Mouse (Mus musculus) lung, postnatal 0 days (tissue): ENCODE measurements around the gene Smc5. TPM values are rescaled to one million over a fixed set of nuclear protein-coding genes. Genes with fewer than 3 reads are reported as not detected.

Source experiments
- ATAC-seq: fragments of 200-750 bp; cut with Nextera tagmentation; 2 replicates; pipeline ENCODE4 v1.8.0; 2017; ENCODE audit warnings: moderate library complexity
- DNase-seq: peaks from one replicate; pipeline ENCODE4 v3.0.0-alpha.2; 2016; ENCODE audit warnings: low spot score
- H3K27ac ChIP-seq: fragments of 300-500 bp; sonication (generic); 2 replicates; pipeline ENCODE4 v1.5.1; 2014; ENCODE audit warnings: antibody characterized with exemption, mild to moderate bottlenecking, low read length, mixed read lengths
- H3K27me3 ChIP-seq: fragments of 300-500 bp; sonication (generic); replicated peaks from 2 replicates; pipeline ENCODE4 v1.6.1; 2014; ENCODE audit warnings: low read length, mixed read lengths; ENCODE audit not compliant: insufficient read depth
- H3K36me3 ChIP-seq: fragments of 300-500 bp; sonication (generic); 2 replicates; pipeline ENCODE4 v1.6.1; 2014; ENCODE audit warnings: low read length, mixed read lengths; ENCODE audit not compliant: insufficient read depth
- H3K4me1 ChIP-seq: fragments of 300-500 bp; sonication (generic); 2 replicates; pipeline ENCODE4 v1.6.1; 2014; ENCODE audit warnings: antibody characterized with exemption, low read depth, low read length, mixed read lengths; ENCODE audit not compliant: insufficient read depth
- H3K4me2 ChIP-seq: fragments of 300-500 bp; sonication (generic); replicated peaks from 2 replicates; pipeline ENCODE4 v1.6.1; 2014; ENCODE audit warnings: low read depth, mild to moderate bottlenecking, low read length, moderate library complexity, mixed read lengths
- H3K4me3 ChIP-seq: fragments of 300-500 bp; sonication (generic); 2 replicates; pipeline ENCODE4 v1.5.1; 2014; ENCODE audit warnings: low read depth, low read length
- H3K9ac ChIP-seq: fragments of 300-500 bp; sonication (generic); replicated peaks from 2 replicates; pipeline ENCODE4 v1.6.1; 2014; ENCODE audit warnings: low read depth, mild to moderate bottlenecking
- H3K9me3 ChIP-seq: fragments of 300-500 bp; sonication (generic); 2 replicates; pipeline ENCODE4 v1.6.1; 2016; ENCODE audit warnings: low read length, mixed read lengths
- CTCF ChIP-seq: IDR thresholded peaks from 2 replicates; pipeline ENCODE4 v1.5.1; 2016; ENCODE audit warnings: antibody characterized with exemption, mild to moderate bottlenecking
- EP300 ChIP-seq: IDR thresholded peaks from 2 replicates; pipeline ENCODE4 v1.6.1; 2016; ENCODE audit warnings: antibody characterized with exemption, mild to moderate bottlenecking, control low read depth
- WGBS: fragments of 180-500 bp; shearing (Covaris S2); extraction: QIAGEN DNeasy Blood & Tissue Kit; methylation state at CpG from one replicate; pipeline ENCODE4 v1.1.7; 2014; 5-methylcytosine and 5-hydroxymethylcytosine counted together
- polyA plus RNA-seq: library from polyadenylated mRNA; unstranded; fragments of >200 nt; fragmentation: Nextera tagmentation; extraction: Ambion mirVana; gene quantifications from 2 replicates; pipeline ENCODE4 v1.2.1, GENCODE M21; 2015

Smc5 gene
- polyA plus RNA-seq: 12.9 and 14.1 TPM in 2 replicates

DNA sequence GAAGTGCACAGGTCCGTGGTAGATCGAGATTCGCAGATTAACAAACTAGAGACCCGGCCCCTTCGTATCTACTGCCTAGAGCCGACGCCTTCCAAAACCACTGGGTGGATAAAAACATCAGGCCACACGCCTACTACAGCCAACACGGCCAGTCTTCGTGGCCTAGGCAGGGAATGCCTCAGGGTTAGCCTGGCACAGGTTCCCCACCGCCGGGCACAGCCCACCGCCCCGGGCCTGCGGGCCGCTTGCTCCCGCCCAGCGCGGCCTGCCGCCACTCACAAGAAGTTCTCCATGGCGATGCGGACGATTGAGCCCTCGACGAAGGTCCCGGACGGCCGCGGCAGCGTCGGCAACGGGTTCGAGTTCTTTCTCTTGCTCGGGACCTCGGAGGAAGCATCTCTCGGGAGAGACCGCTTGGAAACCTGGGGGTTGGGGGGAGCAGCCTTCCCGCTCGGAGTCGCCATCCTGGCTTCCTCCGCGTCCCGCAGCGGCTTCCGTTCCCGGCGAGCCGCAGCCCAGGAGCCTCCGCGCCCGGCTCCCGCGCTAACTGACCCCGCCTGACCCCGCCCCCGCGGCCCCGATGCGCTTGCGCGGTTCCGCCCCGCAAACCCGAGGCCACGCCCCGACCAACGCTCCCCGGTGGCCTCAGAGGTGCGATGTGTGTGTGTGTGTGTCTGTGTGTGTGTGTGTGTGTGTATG, at the start of gene Smc5:
Gene Smc5 (minus strand): TSS at position 543 of the 699 bp plus-strand sequence.
- Histone ChIP-seq H3K4me3 (peak within 1 kb of the TSS; percentile 91), H3K4me1 (peaks cover 6% of the 10 kb centered on the region; the same call in 1 of the 2 replicates), H3K9me3 (no peaks in the 10 kb centered on the region), H3K9ac (peak within 1 kb of the TSS; percentile 84), H3K36me3 (no peaks in the 10 kb centered on the region), H3K27ac (peak within 1 kb of the TSS; percentile 66), H3K4me2 (peak within 1 kb of the TSS; percentile 82), H3K27me3 (no peaks in the 10 kb centered on the region)
- DNase-seq (peak; percentile 83), ATAC-seq (peak; percentile 98)
- 0 out of 2 replicates have a peak, but pooled peaks have one; percentile 12 for TF ChIP-seq CTCF
- no peak for TF ChIP-seq EP300
- under 1% methylated on average over 57 of the region's 69 CpGs for WGBS

DNA sequence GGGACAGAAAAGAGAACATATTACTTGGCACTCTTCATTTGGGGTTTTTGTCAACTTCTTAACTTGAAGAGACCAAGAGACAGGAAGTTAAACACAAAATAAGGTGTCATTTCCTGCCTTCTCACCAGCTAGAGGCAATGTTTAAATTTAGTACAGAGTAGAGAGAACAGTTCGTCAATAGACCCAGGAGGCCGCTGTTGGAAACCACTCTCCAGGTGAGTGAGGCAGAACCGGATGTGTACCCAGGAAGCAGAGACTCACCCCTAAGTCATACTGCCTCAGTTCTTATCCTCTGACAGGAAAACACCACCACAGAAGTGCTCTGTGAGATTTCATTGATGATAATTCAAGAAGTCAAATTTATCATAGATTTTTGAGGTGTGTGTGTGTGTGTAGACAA, 49.4 kb upstream of the Smc5 start:
- no peaks in the 10 kb centered on the region for H3K36me3 ChIP-seq

DNA sequence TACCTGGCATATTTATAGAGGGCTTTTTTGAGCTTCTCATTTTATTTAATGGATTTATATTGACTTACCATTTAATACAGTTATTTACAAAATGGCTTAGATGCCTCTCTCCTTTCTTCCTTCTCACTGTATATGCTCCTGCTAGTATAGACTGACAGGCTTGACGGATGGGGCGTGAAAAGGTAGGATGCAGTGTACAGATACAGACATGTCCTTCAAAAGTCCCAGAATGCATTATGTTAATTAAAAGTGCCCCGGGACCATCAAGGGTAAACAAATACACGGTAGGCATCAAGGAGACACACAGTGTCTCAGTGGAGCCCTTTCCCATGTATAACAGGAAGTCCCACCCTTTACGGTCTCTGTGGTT, 44.3 kb upstream of the Smc5 start:
- 71% methylated on average over 5 of the region's 5 CpGs for WGBS
- no peak for ATAC-seq

More for the DNA sequence above, 49.4 kb upstream of the Smc5 start:
- no peak overlapping the region for H3K27ac ChIP-seq
- no peak overlapping the region for H3K4me3 ChIP-seq
- TF ChIP-seq CTCF: no peak
- TF ChIP-seq EP300: no peak
- no peaks in the 10 kb centered on the region for H3K9me3 ChIP-seq
- H3K27me3 ChIP-seq: no peaks in the 10 kb centered on the region
- H3K9ac ChIP-seq: no peak overlapping the region
- H3K4me2 ChIP-seq: no peak overlapping the region
- DNase-seq (no peak), ATAC-seq (no peak)
- no peaks in the 10 kb centered on the region for H3K4me1 ChIP-seq
- 29% methylated on average over 3 of the region's 3 CpGs for WGBS

DNA sequence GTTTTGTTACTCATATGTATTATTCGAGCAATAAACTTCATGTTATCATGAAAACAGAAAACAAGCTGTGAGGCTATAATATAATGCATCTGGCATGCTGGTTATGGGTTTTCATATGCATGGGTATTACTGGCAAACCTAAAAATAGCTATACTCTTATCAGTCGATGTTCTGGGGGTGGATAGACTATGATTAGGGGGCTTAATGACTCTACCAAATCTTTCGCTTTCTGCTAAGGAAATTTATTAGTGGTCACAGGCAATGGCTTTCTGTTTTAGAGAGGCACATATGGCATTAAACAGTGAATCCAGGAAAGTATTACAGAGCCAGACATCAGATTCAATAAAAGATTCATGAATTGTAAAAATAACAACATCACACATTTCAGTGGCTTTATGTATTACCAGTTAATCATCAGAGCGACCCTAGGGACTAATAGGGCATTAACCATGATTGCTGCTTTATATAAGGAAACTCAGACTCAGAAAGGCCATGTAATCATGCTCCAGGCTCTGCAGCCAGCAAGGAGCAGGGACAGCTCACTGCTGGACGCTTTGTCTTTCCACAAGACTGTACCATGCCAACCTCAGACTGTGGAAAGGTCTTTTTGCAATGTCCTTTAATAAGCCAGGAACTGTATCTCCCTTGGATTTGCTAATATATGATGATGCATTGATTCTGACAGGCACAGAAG, 43.7 kb upstream of the Smc5 start:
- Histone ChIP-seq H3K36me3 (no peaks in the 10 kb centered on the region), H3K4me3 (no peak overlapping the region), H3K9me3 (no peaks in the 10 kb centered on the region), H3K27me3 (no peaks in the 10 kb centered on the region), H3K27ac (no peak overlapping the region), H3K4me1 (no peaks in the 10 kb centered on the region), H3K4me2 (no peak overlapping the region), H3K9ac (no peak overlapping the region)
- WGBS: 66% methylated on average over 5 of the region's 5 CpGs
- TF ChIP-seq CTCF: no peak
- no peak for ATAC-seq
- no peak for DNase-seq

More for the DNA sequence above, 44.3 kb upstream of the Smc5 start:
- H3K4me2 ChIP-seq: no peak overlapping the region
- TF ChIP-seq CTCF (no peak), EP300 (no peak)
- no peaks in the 10 kb centered on the region for H3K9me3 ChIP-seq
- no peak for DNase-seq
- H3K4me1 ChIP-seq: no peaks in the 10 kb centered on the region
- H3K27me3 ChIP-seq: no peaks in the 10 kb centered on the region
- H3K27ac ChIP-seq: no peak overlapping the region
- H3K36me3 ChIP-seq: no peaks in the 10 kb centered on the region
- no peak overlapping the region for H3K4me3 ChIP-seq
- no peak overlapping the region for H3K9ac ChIP-seq

DNA sequence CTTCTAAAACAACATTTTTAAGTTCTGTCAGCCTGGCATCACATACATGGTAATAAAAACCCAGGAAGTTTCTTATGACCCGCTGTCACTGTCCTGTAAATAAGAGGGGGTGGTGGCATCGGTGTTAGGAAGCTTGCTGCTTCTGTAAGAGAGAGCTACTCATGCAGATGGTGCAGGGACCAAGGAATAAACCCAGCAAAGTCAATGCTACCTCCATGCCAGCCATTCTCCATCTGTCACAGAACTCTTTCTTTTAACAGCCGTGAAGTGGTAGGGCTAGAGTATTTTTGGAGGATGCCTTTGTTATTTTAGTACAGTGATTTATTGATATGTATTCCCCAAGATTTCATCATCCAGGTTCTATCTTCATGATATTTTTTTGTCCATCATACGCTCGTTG, 43.2 kb upstream of the Smc5 start:
- H3K36me3 ChIP-seq: no peaks in the 10 kb centered on the region
- no peaks in the 10 kb centered on the region for H3K27me3 ChIP-seq
- no peak overlapping the region for H3K27ac ChIP-seq
- 69% methylated on average over 5 of the region's 5 CpGs for WGBS
- DNase-seq: no peak
- H3K4me2 ChIP-seq: no peak overlapping the region
- no peak for ATAC-seq
- H3K9ac ChIP-seq: no peak overlapping the region
- H3K9me3 ChIP-seq: no peaks in the 10 kb centered on the region
- no peak for TF ChIP-seq EP300
- TF ChIP-seq CTCF: no peak
- no peaks in the 10 kb centered on the region for H3K4me1 ChIP-seq
- no peak overlapping the region for H3K4me3 ChIP-seq

DNA sequence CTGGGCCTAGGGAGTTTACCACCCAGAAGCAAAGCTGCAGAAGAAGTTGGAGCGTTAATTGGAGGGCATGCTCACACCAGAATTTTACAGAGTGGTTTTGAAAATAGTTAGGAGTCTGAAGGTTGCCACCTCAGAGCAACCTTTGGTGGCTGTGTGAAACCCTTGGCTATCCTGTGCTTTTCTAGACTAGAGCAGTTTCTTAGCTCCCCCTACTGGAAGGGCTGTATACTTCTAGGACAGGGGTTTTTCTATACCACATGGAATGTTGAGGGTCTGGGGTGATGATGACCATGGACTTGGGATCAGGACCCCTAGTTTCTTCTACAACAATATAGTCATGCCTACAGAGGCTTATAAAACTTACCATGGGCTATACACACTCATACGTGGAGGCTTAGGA, 36.3 kb upstream of the Smc5 start:
- Histone ChIP-seq H3K27me3 (no peaks in the 10 kb centered on the region), H3K36me3 (no peaks in the 10 kb centered on the region), H3K4me1 (no peaks in the 10 kb centered on the region), H3K27ac (no peak overlapping the region), H3K4me2 (no peak overlapping the region), H3K9ac (no peak overlapping the region), H3K9me3 (no peaks in the 10 kb centered on the region), H3K4me3 (no peak overlapping the region)
- DNase-seq (no peak), ATAC-seq (no peak)
- 85% methylated on average over 2 of the region's 2 CpGs for WGBS
- TF ChIP-seq CTCF (no peak), EP300 (no peak)
